Mouse (Mus musculus) brain, embryonic 14.5 days (tissue): ENCODE measurements around the gene Hoxa5.

ENCODE experiments used
- CTCF ChIP-seq: fragments of 200-500 bp; IDR thresholded peaks from 2 replicates; pipeline ENCODE4 v1.5.1; 2012; ENCODE audit warnings: inconsistent platforms, mild to moderate bottlenecking, moderate library complexity, borderline replicate concordance; ENCODE audit not compliant: insufficient read depth, insufficient read length; ENCODE audit errors: extremely low read depth
- POLR2A ChIP-seq: fragments of 200-500 bp; IDR thresholded peaks from 2 replicates; pipeline ENCODE4 v1.6.1; 2012; ENCODE audit warnings: mild to moderate bottlenecking, inconsistent platforms, borderline replicate concordance; ENCODE audit not compliant: poor library complexity, insufficient read depth, insufficient read length, severe bottlenecking; ENCODE audit errors: extremely low read depth

DNA sequence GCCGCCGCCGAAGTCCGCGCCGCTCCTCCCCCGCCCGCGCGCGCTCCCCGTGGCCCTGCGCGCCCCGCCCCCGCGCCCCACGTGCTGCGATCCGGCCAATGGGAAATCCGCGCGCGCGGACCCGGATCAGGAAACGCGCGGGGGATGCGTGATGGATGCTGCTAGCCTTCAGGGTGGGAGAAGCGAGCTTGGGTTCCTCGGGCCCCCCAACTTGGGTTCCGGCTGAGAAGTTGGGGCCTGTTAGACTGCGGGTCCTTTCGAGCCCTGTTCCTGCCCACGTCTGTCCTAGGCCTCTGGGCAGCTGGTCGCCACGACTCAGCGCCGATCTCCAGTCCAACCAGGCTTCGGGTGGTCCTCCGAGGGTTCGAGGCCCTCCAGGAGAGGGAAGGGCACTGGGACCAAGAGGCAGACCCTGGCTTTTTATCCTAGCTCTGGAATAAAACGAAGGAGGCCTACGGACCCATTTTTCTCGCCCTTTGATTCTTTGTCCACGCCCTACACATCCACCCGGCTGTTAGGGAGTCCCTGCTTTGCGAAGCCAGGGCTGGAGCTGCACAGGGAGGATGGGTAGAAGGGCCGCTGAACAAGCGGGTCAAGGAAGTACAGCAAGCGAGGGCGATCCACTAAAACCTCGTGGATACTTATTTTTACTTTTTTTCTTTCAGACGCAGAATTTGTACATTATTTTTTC, 12.4 kb downstream of the Hoxa5 start:
- no peak for TF ChIP-seq CTCF
- TF ChIP-seq POLR2A, result no peak
